Mouse (Mus musculus) MEL (cell line): Measurements from ENCODE around the gene Tmem230.

Experiments
- CHD2 ChIP-seq: IDR thresholded peaks from 2 replicates; pipeline ENCODE4 v1.6.1; 2011; ENCODE audit warnings: low read length, improper control_type of control experiment
- CTCF ChIP-seq, 3 experiments: IDR thresholded peaks in 2 of 3; conservative IDR thresholded peaks in 1 of 3; 2 replicates each; pipeline ENCODE4 v1.5.1; 2011 to 2012; ENCODE audit warnings: low read length in 3 of 3, low read depth in 2 of 3, mild to moderate bottlenecking in 2 of 3, improper control_type of control experiment in 1 of 3, inconsistent platforms in 1 of 3, mixed read lengths in 1 of 3, moderate library complexity in 1 of 3; ENCODE audit not compliant: control insufficient read depth in 1 of 3, insufficient read depth in 1 of 3, poor library complexity in 1 of 3, severe bottlenecking in 1 of 3
- EP300 ChIP-seq, 2 experiments: IDR thresholded peaks; 2 replicates each; pipeline ENCODE4 v1.6.1; 2011; ENCODE audit warnings: improper control_type of control experiment in 2 of 2, low read length in 2 of 2, low read depth in 1 of 2, mild to moderate bottlenecking in 1 of 2
- ETS1 ChIP-seq: IDR thresholded peaks from 2 replicates; pipeline ENCODE4 v1.6.1; 2012; ENCODE audit warnings: low read depth, mild to moderate bottlenecking, inconsistent platforms, low read length, improper control_type of control experiment, moderate library complexity
- GABPA ChIP-seq: IDR thresholded peaks from 2 replicates; pipeline ENCODE4 v1.6.1; 2012; ENCODE audit warnings: low read depth, mild to moderate bottlenecking, inconsistent platforms, low read length, improper control_type of control experiment, moderate library complexity
- HCFC1 ChIP-seq: IDR thresholded peaks from 2 replicates; pipeline ENCODE4 v1.6.1; 2012; ENCODE audit warnings: low read depth, mild to moderate bottlenecking, inconsistent platforms, low read length, improper control_type of control experiment, moderate library complexity
- JUND ChIP-seq: IDR thresholded peaks from 2 replicates; pipeline ENCODE4 v1.6.1; 2011; ENCODE audit warnings: low read depth, mild to moderate bottlenecking, improper control_type of control experiment, low read length
- MEF2A ChIP-seq: IDR thresholded peaks from 2 replicates; pipeline ENCODE4 v1.6.1; 2014; ENCODE audit warnings: low read depth, mild to moderate bottlenecking, inconsistent platforms, low read length, improper control_type of control experiment; ENCODE audit not compliant: poor library complexity, insufficient replicate concordance, severe bottlenecking; ENCODE audit errors: extremely low read depth
- POLR2A ChIP-seq, 2 experiments: IDR thresholded peaks; 2 replicates each; pipeline ENCODE4 v1.6.1; 2011 to 2012; ENCODE audit warnings: low read length in 2 of 2, mild to moderate bottlenecking in 2 of 2, control low read depth in 1 of 2, improper control_type of control experiment in 1 of 2, low read depth in 1 of 2, moderate library complexity in 1 of 2; ENCODE audit not compliant: control insufficient read depth in 1 of 2, insufficient read depth in 1 of 2, poor library complexity in 1 of 2
- POLR2AphosphoS5 ChIP-seq: IDR thresholded peaks from 2 replicates; pipeline ENCODE4 v1.6.1; 2012; ENCODE audit warnings: low read depth, borderline replicate concordance, mild to moderate bottlenecking, inconsistent platforms, low read length, moderate library complexity, mixed read lengths
- TCF12 ChIP-seq: IDR thresholded peaks from 2 replicates; pipeline ENCODE4 v1.6.1; 2014; ENCODE audit warnings: low read depth, mild to moderate bottlenecking, inconsistent platforms, low read length, improper control_type of control experiment, moderate library complexity
- USF1 ChIP-seq: IDR thresholded peaks from 2 replicates; pipeline ENCODE4 v1.6.1; 2014; ENCODE audit warnings: low read depth, mild to moderate bottlenecking, inconsistent platforms, low read length, improper control_type of control experiment, moderate library complexity
- ZKSCAN1 ChIP-seq: IDR thresholded peaks from 2 replicates; pipeline ENCODE4 v1.6.1; 2012; ENCODE audit warnings: low read depth, mild to moderate bottlenecking, inconsistent platforms, low read length, improper control_type of control experiment, moderate library complexity
- ZMIZ1 ChIP-seq: IDR thresholded peaks from 2 replicates; pipeline ENCODE4 v1.6.1; 2012; ENCODE audit warnings: low read depth, mild to moderate bottlenecking, inconsistent platforms, low read length, improper control_type of control experiment, moderate library complexity

DNA sequence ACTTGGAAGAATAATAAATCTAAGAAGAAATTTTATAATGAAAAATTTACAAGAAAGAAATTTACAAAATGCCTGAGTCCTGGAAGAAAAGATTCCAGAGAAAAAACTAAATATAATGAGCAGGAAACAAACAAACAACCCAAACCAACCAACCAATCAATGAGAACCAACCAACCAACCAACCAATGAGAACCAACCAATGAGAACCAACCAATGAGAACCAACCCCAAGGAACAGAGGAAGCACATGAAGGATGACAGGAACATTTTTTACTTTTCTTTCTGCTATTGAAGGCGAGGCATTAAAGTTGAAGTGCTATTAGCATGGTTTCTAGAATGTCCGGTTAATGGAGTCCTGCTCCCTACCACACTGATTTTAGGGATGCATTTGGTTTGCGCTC lies 13.0 kb upstream of the Tmem230 start:
- no peak for TF ChIP-seq CTCF (IDR thresholded peaks at IDR 0.05 in 2 of 3, conservative IDR thresholded peaks at IDR 0.05 in 1 of 3; ENCODE audit: control insufficient read depth in 1 of 3, insufficient read depth in 1 of 3, low read depth in 2 of 3, low read length in 3 of 3, poor library complexity in 1 of 3, severe bottlenecking in 1 of 3)
- TF ChIP-seq USF1: no peak
- no peak for TF ChIP-seq POLR2A (IDR thresholded peaks at IDR 0.05; ENCODE audit: control insufficient read depth in 1 of 2, insufficient read depth in 1 of 2, low read depth in 1 of 2, low read length in 2 of 2, poor library complexity in 1 of 2)
- no peak for TF ChIP-seq CHD2
- TF ChIP-seq POLR2AphosphoS5: no peak
- no peak for TF ChIP-seq EP300 (IDR thresholded peaks at IDR 0.05; ENCODE audit: low read depth in 1 of 2, low read length in 2 of 2)
- no peak for TF ChIP-seq ZMIZ1
- TF ChIP-seq ZKSCAN1: no peak
- no peak for TF ChIP-seq HCFC1
- no peak for TF ChIP-seq JUND
- no peak for TF ChIP-seq MEF2A
- no peak for TF ChIP-seq TCF12
- TF ChIP-seq ETS1: no peak
- TF ChIP-seq GABPA: no peak
